Mouse (Mus musculus) regulatory T cell (primary cell): Measurements from ENCODE around the gene Otos.

ENCODE experiments used
- in situ Hi-C: fragments of 300-600 bp; cut with MboI, MseI; formaldehyde crosslinking; loops from one replicate; pipeline ENCODE4 v1.15.1; 2025; ENCODE audit warnings: high pct_unique_total_duplicates

Otos gene

DNA sequence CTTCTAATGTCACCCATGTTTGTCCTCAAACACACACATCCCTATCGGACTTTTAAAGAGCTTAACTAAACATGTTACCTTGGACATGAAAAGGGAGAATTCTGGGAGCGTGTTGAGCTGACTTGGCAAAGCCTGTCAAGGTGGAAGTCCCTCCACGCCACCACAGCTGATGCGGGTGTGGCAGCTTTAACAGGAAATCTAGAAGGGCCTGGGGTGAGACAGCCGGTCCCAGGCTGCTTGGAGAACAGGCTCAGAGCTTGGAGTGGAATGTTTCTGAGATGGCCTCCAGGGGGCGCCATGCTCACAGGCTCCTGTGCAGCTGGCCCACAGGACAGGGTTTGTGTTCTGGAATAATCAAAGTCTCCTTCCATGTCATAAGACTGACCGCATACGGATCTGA, at the start of gene Otos:
TSS of gene Otos (minus strand) at position 169 of the 400 bp plus-strand sequence.
- in situ Hi-C loops, result loop anchor here (10.0 kb wide), 1 partner anchor 1584 kb away; no protein-coding TSS in a partner anchor

GRCm38 (mm10) chr1:92696848-92697247, 48.2 kb upstream of the Otos start:
- in situ Hi-C loops, result loop anchor here (5.0 kb wide), 1 partner anchor 145 kb away; no protein-coding TSS in a partner anchor

DNA sequence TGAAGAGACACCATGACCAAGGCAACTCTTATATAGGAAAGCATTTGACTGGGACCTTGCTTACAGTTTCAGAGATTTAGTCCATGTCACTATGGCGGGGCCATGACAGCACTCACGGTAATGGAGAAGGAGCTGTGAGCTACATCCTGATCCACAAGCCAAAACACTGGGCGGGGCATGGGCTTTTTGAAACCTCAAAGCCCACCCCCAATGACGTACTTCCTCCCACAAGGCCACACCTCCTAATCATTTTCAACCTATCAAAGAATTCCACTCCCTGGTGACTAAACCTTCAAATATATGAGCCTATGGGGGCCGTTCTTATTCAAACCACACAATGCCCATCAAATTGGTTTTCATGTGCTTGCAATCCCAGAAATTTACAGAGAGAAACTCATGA, 47.1 kb upstream of the Otos start:
- in situ Hi-C loops, result loop anchor here (5.0 kb wide), 1 partner anchor 147 kb away; no protein-coding TSS in a partner anchor

DNA sequence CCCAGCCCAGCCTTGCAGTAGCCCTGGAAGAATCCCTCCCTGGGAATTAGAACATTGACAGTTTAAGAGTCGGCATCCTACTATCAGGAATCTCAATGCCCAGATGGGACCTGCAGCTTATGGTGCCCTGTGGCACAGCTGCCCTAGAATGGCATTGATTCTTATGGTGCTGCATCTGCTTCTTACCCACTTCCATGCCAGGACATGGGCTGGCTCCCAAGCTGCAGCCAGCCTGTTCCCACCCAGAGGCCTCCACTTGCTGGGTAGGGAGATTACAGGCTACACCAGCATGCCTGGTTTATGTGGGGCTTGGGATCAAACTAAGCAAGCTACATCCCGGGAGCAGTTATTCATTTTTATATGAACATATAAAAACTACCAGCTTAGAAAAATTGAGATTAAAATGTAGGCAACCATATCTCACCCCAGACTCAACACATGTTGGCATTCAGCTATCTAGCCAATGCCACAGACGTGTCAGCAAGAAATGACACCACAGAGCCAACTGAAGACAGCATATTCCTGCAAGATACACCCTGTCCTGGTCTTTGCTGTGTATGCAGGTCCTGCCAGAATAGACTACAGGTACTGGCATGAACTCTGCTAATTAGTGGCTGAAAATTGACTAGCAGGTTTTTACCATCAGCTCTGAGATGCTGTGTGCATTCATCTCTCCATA, 42.7 kb upstream of the Otos start:
- in situ Hi-C loops, result no loop called here

GRCm38 (mm10) chr1:92686994-92687393, 38.4 kb upstream of the Otos start:
- in situ Hi-C loops, result no loop called here

DNA sequence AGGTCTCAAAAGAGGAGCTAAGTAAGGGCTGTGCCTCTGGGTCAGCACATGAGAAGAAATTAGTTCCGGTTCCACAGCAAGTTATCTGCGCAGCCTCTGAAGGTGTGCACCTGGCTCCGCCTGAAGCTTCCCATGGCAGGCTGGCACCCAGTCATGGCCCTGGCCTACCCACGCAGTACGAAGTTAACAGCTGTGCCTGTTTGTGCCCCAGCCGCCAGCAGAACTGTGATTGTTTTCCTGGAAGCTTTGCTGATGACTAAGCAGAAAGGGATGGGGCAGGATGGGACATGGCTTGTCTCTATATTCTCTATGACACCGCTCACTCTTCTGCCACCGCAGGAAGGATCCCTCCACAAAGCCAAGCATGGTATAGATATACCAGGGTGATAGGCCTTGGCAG, 34.5 kb upstream of the Otos start:
- in situ Hi-C loops, result no loop called here

DNA sequence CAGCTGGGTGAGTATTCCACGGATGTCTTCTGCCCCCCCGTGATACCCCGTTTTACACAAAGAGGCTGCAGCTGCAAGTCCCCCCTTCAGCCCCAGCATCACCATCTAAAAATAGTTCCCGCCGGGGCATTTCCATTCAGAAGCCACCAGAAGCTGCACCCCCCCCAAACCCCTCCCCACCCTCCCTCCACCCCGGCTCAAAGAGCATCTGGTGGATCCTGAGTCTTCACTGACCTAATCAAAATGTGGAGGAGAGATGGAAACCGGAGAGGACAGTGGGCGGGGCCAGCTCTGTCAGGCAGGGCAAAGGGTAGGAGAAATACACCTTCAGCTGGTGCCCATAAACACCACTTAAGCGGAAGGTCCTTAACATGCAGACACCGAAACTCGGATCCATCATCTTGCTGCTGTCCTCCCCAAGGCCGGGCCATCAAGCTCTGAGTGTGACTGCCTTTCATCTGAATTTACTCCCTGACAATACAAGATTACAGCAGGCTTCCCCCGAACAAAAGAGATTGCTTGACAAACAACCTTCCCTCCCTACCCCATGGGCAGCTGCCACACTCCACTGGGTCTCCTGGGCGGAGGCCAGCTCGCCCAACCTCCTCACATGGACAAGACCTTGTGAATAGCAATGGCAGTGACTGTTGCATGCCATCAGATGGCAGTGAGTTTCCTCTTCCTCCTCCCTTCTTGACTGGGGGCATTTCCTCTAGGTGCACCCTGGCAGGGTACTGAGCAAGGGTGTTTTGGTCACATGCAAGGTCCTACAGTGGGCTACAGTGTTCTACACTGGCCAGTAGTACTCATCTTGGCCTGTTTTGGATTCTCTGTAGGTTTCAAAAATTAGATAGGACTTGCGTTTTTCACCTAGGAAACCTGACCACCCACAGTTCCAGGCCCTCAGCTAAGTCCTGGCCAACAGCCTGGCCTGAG, 32.3 kb upstream of the Otos start:
- in situ Hi-C loops, result no loop called here

- in situ Hi-C loops, result no loop called here
Observed at GRCm38 (mm10) chr1:92678757-92679156, 30.1 kb upstream of the Otos start.

GRCm38 (mm10) chr1:92676676-92676975, 28.0 kb upstream of the Otos start:
- in situ Hi-C loops, result no loop called here

DNA sequence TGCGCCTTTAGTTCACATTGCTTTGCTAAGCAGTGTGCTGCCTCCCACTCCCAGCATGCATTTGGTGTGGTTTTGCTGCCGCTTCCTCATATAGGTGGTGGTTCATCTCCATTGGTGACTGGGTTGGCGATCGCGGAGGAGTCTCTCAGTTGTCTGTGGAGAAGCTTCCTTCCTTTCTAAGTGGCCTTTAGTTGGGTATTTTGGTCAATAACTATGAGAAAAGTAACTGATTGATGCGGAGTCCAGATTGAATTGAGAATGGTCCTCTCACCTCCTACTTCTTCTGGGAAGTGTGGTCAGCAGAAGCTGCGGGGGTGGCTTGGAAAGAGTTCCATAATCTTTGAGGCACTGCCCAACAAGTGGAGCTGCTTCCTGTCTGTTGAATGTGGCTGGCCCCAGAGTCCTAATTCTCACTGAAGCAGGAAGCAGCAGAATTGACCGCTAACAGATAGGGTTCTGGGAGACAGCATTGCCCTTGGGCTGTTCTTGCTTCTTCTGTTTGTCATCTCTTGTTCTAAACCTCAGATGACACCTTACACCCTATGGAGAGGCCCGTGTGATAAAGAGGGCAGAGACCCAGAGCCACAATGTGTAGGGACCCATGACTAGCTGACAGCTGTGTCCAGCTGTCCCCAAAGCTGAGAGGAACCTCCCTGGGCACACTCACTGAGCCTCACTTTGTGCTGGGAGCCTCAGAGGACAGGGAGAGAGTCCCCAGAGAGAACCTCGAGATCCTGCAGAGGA, 27.5 kb upstream of the Otos start:
- in situ Hi-C loops, result no loop called here

DNA sequence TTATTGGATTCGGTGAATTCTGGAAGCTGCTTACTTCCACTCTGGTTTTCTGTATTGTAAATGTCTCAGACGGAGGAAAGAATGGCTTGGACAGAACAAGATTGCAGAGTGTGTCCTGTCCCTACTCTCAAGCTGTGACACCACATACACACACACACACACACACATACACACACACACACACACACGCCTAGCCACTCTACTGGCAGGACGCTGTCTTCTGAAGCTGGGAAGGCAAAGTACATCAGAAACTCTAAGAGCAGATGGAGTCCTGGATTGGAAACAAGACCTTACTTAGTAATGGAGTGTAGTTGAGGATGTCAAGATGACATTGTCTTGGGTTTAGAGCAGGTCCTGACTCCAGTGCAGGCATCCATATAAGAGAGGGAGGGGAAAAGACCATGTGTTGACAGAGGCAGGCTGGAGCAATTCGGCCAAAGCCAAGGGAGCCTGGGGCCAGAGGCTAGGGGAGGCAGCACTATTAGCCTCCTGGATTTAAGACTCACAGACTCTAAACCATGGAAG, 24.7 kb upstream of the Otos start:
- in situ Hi-C loops, result no loop called here

GRCm38 (mm10) chr1:92671326-92671725, 22.7 kb upstream of the Otos start:
- in situ Hi-C loops, result no loop called here

- in situ Hi-C loops, result no loop called here
Observed at GRCm38 (mm10) chr1:92669430-92669829, 20.8 kb upstream of the Otos start.

DNA sequence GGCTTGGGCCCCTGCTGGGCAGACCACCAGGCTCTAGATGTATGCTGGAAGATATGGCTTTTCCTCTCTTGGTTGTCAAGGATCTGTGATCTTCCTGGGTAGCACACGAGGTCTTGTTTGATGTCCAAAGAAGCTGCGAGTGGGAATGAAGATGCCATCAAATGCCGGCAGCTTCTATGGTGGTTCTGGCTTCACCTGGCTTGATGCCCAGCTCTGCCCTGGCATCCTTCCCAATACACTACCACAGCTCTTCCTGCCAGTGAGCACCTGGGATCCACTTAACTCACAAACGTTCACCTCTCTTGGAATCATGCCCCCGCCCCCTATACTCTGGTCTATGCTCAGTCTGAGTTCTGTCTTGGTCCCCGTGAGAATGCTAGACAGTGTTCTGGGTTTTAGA, 18.5 kb upstream of the Otos start:
- in situ Hi-C loops, result no loop called here

DNA sequence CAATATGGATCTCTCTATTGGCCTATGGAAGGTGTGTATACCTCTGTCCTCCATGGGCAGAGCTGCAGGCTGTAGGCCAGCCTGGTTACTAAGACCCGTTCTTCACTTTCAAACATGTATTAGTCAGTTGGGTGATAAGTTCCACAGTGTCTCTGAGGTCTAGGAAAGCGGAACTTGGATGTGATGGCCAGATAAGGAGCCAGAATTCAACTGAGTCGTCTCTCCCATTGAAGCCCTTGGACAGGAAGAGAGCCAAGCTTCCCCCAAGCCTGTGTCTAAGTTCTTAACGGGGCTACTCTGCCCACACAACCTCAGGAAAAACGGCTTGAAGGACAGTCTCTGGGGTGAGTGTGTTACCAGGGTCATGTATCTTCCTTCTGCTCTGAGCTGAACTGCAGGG, 10.8 kb upstream of the Otos start:
- in situ Hi-C loops, result no loop called here

- in situ Hi-C loops, result no loop called here
Observed at GRCm38 (mm10) chr1:92657025-92657820, 8.6 kb upstream of the Otos start.

DNA sequence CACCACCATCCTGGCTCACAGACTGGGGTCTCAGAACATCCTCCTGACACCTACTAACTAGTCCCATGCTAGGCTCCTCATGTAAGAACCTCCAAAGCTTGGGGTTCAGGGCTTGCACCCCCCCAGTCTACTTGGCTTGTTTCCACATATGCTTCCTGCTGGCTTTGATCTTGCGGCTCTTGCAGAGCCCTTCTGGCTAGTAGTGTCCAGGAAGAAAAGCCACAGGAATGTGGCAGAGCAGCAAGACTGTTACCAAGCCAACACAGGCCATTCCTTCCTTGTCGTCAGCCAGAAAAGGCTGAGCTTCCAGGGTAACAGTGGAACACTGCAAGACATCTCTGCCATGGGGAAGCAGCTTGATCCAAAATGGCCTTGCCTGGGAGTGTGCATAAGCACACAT, 6.0 kb upstream of the Otos start:
- in situ Hi-C loops, result no loop called here

- in situ Hi-C loops, result no loop called here
Observed at GRCm38 (mm10) chr1:92653179-92653578, 4.5 kb upstream of the Otos start.

DNA sequence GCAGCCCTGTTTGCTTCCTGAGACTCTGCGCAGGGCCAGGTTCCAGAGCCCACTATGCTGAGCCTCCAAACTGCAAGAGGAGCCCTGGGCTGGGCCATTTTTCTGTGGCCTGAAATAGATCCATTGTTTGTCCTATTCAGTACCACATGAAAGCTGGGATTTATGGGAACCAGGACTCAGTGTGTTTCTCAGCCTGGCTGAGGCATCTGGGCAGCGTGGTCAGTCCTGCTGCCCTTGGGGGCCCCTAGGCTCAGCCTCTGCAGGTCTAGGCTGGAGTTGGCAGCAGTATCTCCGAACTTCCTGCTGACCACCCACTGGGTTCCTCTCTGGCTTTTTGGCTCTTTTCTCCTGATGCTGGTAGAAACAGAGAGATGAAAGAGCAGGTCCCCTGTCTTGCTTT, 2.8 kb upstream of the Otos start:
- in situ Hi-C loops, result no loop called here

- in situ Hi-C loops, result loop anchor here (10.0 kb wide), 1 partner anchor 1583 kb away; no protein-coding TSS in a partner anchor
Observed at GRCm38 (mm10) chr1:92648197-92648596, 444 bp downstream of the Otos start.

DNA sequence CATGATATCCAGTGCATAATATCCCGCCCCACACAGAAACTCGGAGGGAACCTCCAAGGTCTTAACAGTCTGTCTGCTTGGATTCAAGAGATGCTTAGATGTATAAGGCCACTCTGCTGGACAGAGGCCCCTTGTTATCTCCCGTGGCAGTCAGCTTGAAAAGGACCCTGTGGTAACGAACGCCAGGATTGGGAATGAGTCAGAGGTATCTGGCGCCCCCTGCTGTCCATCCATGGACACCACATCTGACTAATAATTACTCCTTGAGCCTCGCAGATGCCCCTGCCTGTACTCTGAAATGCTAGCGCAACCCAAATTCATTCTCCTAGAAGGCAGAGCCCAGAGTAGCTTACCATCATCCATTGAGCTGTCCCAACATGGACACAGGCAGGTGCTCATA, 889 bp downstream of the Otos start:
- in situ Hi-C loops, result loop anchor here (10.0 kb wide), 1 partner anchor 1583 kb away; no protein-coding TSS in a partner anchor
